Mouse (Mus musculus): ENCODE measurements around the gene Hivep3.

- no peak for TF ChIP-seq CTCF (IDR thresholded peaks at IDR 0.05; ENCODE audit: control insufficient read depth, insufficient read depth, insufficient read length)
- TF ChIP-seq USF1 (IDR thresholded peaks at IDR 0.05; ENCODE audit: low read depth) = no peak
- no peak for TF ChIP-seq MAX (IDR thresholded peaks at IDR 0.05)
- TF ChIP-seq MYOG (IDR thresholded peaks at IDR 0.05; ENCODE audit: control insufficient read depth, extremely low read depth, insufficient read length) = no peak
Measured at GRCm38 (mm10) chr4:120162586-120162985, 429.0 kb downstream of the Hivep3 start.
